Mouse (Mus musculus): ENCODE measurements around the gene Dync1li2. TPM values are rescaled to one million over a fixed set of nuclear protein-coding genes. Genes with fewer than 3 reads are reported as not detected.
A peak's percentile ranks its signal among the peaks of the same experiment; 100 is the strongest.

The Dync1li2 gene
- total and polyA plus RNA-seq, 2 experiments, result 6.3 to 15.4 TPM

DNA sequence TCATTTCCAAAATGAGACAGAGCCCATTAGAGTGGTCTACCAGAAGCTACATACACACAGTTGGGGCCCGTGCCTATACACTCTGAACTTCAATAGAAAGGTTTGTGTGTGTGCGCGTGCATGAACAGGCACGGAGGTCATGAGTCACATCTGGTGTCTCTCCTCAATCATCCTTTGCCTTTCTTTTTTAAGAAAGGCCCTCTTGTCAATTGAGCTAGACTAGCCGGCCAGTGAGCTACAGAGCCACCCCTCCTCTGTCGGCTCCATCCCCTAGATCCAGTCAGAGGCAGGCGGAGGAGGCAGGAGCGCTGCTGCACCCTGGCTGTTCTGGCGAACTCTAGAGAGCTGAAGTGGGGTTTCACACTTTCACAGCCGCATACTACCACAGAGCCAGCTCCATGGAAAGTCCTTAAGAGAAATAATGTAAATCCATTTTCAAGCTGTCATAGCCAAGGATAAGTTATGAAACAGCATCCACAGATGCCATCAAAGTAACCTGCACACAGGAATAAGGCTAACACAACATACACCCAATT lies 63.5 kb downstream of the Dync1li2 start:
- no peak for DNase-seq (ENCODE audit: extremely low read depth, low read depth, low spot score)
- H3K4me3 ChIP-seq (ENCODE audit: insufficient read depth, low read depth, low read length), result no peak overlapping the region
- TF ChIP-seq CTCF (IDR thresholded peaks at IDR 0.05; ENCODE audit: low read depth, low read length), result no peak
- no peak for TF ChIP-seq POLR2A (IDR thresholded peaks at IDR 0.05; ENCODE audit: extremely low read depth, insufficient read depth, low read length)
- peaks cover 24% of the 10 kb centered on the region for H3K4me1 ChIP-seq (ENCODE audit: control insufficient read depth, insufficient read depth, low read length)
- peaks cover 39% of the 10 kb centered on the region for H3K79me2 ChIP-seq (ENCODE audit: control insufficient read depth, insufficient read depth, low read length)
- no peak overlapping the region for H3K27ac ChIP-seq (replicated peaks; ENCODE audit: insufficient read depth, low read depth, low read length)
- H3K36me3 ChIP-seq (ENCODE audit: control insufficient read depth, insufficient read depth, low read length), result no peaks in the 10 kb centered on the region
- no peaks in the 10 kb centered on the region for H3K27me3 ChIP-seq (ENCODE audit: control insufficient read depth, insufficient read depth, low read length)
- 89% methylated on average over 10 of the region's 10 CpGs for WGBS
- H3K9ac ChIP-seq (ENCODE audit: low read depth, low read length), result no peak overlapping the region

DNA sequence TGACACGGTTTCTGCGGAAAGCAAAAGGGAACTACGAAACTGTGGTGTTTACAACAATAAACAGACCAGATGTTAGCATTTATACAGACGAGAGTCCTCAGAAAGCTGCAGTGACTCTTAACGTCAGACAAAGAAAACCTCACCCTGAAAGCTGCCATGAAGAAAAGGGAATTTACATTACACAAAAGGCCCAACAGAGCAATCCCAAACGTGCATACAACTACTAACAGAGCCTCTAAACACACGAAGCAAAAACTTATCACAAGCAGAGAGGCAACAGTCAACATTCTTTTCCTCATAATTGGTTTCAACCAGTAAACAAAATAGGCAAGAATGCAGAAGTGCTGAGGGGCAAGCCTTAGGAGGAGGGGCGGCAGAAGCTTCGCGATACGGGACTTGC lies 66.2 kb downstream of the Dync1li2 start:
- Histone ChIP-seq H3K79me2 (ENCODE audit: control insufficient read depth, insufficient read depth, low read length) (peaks cover 32% of the 10 kb centered on the region), H3K27ac (replicated peaks; ENCODE audit: insufficient read depth, low read depth, low read length) (0 out of 2 replicates have a peak overlapping the region, but pooled peaks have one; percentile 7), H3K36me3 (ENCODE audit: control insufficient read depth, insufficient read depth, low read length) (no peaks in the 10 kb centered on the region), H3K4me3 (ENCODE audit: insufficient read depth, low read depth, low read length) (no peak overlapping the region), H3K4me1 (ENCODE audit: control insufficient read depth, insufficient read depth, low read length) (peaks cover 18% of the 10 kb centered on the region), H3K27me3 (ENCODE audit: control insufficient read depth, insufficient read depth, low read length) (no peaks in the 10 kb centered on the region), H3K9ac (ENCODE audit: low read depth, low read length) (no peak overlapping the region)
- no peak for DNase-seq (ENCODE audit: extremely low read depth, low read depth, low spot score)
- WGBS, result 77% methylated on average over 11 of the region's 11 CpGs
- no peak for TF ChIP-seq CTCF (IDR thresholded peaks at IDR 0.05; ENCODE audit: low read depth, low read length)
- no peak for TF ChIP-seq POLR2A (IDR thresholded peaks at IDR 0.05; ENCODE audit: extremely low read depth, insufficient read depth, low read length)

- Histone ChIP-seq H3K4me3 (ENCODE audit: insufficient read depth, low read depth, low read length) (no peak overlapping the region), H3K79me2 (ENCODE audit: control insufficient read depth, insufficient read depth, low read length) (peaks cover 30% of the 10 kb centered on the region), H3K27me3 (ENCODE audit: control insufficient read depth, insufficient read depth, low read length) (no peaks in the 10 kb centered on the region), H3K27ac (replicated peaks; ENCODE audit: insufficient read depth, low read depth, low read length) (peak overlapping the region; percentile 67), H3K4me1 (ENCODE audit: control insufficient read depth, insufficient read depth, low read length) (peaks cover 21% of the 10 kb centered on the region), H3K36me3 (ENCODE audit: control insufficient read depth, insufficient read depth, low read length) (no peaks in the 10 kb centered on the region), H3K9ac (ENCODE audit: low read depth, low read length) (peak overlapping the region; percentile 24)
- DNase-seq (ENCODE audit: extremely low read depth, low read depth, low spot score), result no peak
- no peak for TF ChIP-seq POLR2A (IDR thresholded peaks at IDR 0.05; ENCODE audit: extremely low read depth, insufficient read depth, low read length)
- no peak for TF ChIP-seq CTCF (IDR thresholded peaks at IDR 0.05; ENCODE audit: low read depth, low read length)
- WGBS, result 75% methylated on average over 5 of the region's 5 CpGs
Measured at GRCm38 (mm10) chr8:104375959-104376358, 66.9 kb downstream of the Dync1li2 start.

DNA sequence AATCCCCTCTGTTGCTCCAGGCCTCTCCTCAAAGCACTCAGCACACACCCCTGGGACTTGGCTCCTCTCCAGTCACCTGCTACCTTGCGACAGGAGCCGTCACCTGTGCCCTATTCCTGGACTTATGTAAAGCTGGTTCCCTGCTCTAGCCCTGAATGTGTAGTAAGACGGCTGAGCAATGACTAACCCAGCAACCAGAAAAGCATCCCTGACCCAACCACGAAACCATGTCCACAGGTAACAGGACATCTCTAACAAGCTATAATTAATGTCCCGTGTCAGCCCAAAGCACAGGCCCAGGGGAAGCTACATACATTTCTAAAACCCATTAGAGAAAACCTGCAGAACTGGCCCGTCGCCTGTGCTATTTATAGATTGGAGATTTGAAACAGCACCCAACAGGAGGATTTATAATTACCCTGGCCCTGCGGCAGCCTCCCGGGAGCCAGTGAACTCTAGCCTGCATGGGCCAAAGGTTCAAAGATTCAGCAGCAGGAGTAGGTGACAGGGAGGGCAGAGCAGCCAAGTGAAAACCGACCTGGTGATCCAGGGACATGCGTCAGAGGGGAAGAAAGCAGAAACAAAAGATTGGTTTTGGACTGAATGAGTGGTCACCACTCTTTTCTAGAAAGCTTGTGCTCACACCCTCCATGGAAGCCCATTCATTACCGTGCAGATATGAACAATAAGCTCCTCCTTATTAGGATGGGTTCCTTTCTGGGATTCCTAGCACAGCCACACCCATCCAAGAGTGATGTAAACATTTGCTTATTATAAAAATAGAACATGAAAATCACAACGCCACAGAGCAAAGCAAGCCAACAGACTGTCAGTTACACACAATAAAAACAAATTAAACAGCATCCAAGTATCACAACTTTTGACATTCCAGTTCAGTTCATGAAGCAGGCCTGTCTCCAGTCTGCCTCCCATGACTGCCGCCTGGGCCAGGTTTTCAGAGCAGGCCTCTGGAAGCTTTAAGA lies 67.7 kb downstream of the Dync1li2 start:
- peak; percentile 96 for DNase-seq (ENCODE audit: extremely low read depth, low read depth, low spot score)
- Histone ChIP-seq H3K9ac (ENCODE audit: low read depth, low read length) (peak overlapping the region; percentile 24), H3K36me3 (ENCODE audit: control insufficient read depth, insufficient read depth, low read length) (no peaks in the 10 kb centered on the region), H3K4me3 (ENCODE audit: insufficient read depth, low read depth, low read length) (no peak overlapping the region), H3K79me2 (ENCODE audit: control insufficient read depth, insufficient read depth, low read length) (peaks cover 25% of the 10 kb centered on the region), H3K27me3 (ENCODE audit: control insufficient read depth, insufficient read depth, low read length) (no peaks in the 10 kb centered on the region), H3K27ac (replicated peaks; ENCODE audit: insufficient read depth, low read depth, low read length) (peak overlapping the region; percentile 86), H3K4me1 (ENCODE audit: control insufficient read depth, insufficient read depth, low read length) (peaks cover 25% of the 10 kb centered on the region)
- 10% methylated on average over 14 of the region's 14 CpGs for WGBS
- TF ChIP-seq POLR2A (IDR thresholded peaks at IDR 0.05; ENCODE audit: extremely low read depth, insufficient read depth, low read length), result no peak
- TF ChIP-seq CTCF (IDR thresholded peaks at IDR 0.05; ENCODE audit: low read depth, low read length), result no peak

- Histone ChIP-seq H3K4me3 (ENCODE audit: insufficient read depth, low read depth, low read length) (no peak overlapping the region), H3K27ac (replicated peaks; ENCODE audit: insufficient read depth, low read depth, low read length) (peak overlapping the region; percentile 86), H3K4me1 (ENCODE audit: control insufficient read depth, insufficient read depth, low read length) (peaks cover 25% of the 10 kb centered on the region), H3K9ac (ENCODE audit: low read depth, low read length) (no peak overlapping the region), H3K36me3 (ENCODE audit: control insufficient read depth, insufficient read depth, low read length) (no peaks in the 10 kb centered on the region), H3K79me2 (ENCODE audit: control insufficient read depth, insufficient read depth, low read length) (peaks cover 26% of the 10 kb centered on the region), H3K27me3 (ENCODE audit: control insufficient read depth, insufficient read depth, low read length) (no peaks in the 10 kb centered on the region)
- TF ChIP-seq CTCF (IDR thresholded peaks at IDR 0.05; ENCODE audit: low read depth, low read length), result no peak
- TF ChIP-seq POLR2A (IDR thresholded peaks at IDR 0.05; ENCODE audit: extremely low read depth, insufficient read depth, low read length), result no peak
- 32% methylated on average over 11 of the region's 11 CpGs for WGBS
- DNase-seq (ENCODE audit: extremely low read depth, low read depth, low spot score), result peak; percentile 66
Measured at GRCm38 (mm10) chr8:104374269-104374668, 68.6 kb downstream of the Dync1li2 start.
